Mouse (Mus musculus) stomach, postnatal 0 days (tissue): ENCODE measurements around the gene Hoxb9.

ENCODE experiments used
- CTCF ChIP-seq: IDR thresholded peaks from 2 replicates; pipeline ENCODE4 v1.5.1; 2016; ENCODE audit warnings: antibody characterized with exemption, low read depth, mild to moderate bottlenecking, moderate library complexity
- EP300 ChIP-seq: optimal IDR thresholded peaks from 2 replicates; pipeline ENCODE3; 2016; ENCODE audit warnings: antibody characterized with exemption

- TF ChIP-seq CTCF (no peak), EP300 (no peak)
Observed at GRCm38 (mm10) chr11:96297428-96297827, 26.2 kb downstream of the Hoxb9 start.
